Mouse (Mus musculus) lung, adult 2 months (tissue): ENCODE results near the gene Scn9a. TPM values are rescaled to one million over a fixed set of nuclear protein-coding genes. Genes with fewer than 3 reads are reported as not detected.

Source experiments
- DNase-seq: peaks from one replicate; pipeline ENCODE4 v3.0.0; 2022
- H3K4me1 ChIP-seq: fragments of 200-500 bp; 2 replicates; pipeline ENCODE4 v1.6.1; 2011; ENCODE audit warnings: low read length; ENCODE audit not compliant: control insufficient read depth, insufficient read depth
- H3K4me3 ChIP-seq: fragments of 200-500 bp; replicated peaks from 2 replicates; pipeline ENCODE3; 2011; ENCODE audit warnings: low read depth, mild to moderate bottlenecking, control low read depth, low read length; ENCODE audit errors: extremely low read depth
- CTCF ChIP-seq: fragments of 200-500 bp; IDR thresholded peaks from 2 replicates; pipeline ENCODE4 v1.5.1; 2011; ENCODE audit warnings: mild to moderate bottlenecking, low read length, control low read depth; ENCODE audit not compliant: insufficient read depth
- POLR2A ChIP-seq: fragments of 200-500 bp; IDR thresholded peaks from 2 replicates; pipeline ENCODE4 v1.6.1; 2011; ENCODE audit warnings: low read depth, mild to moderate bottlenecking, control low read depth, low read length, borderline replicate concordance; ENCODE audit errors: extremely low read depth
- WGBS: fragments of 180-500 bp; shearing (Covaris S2); methylation state at CpG from one replicate; pipeline ENCODE4 v1.1.7; 2018; 5-methylcytosine and 5-hydroxymethylcytosine counted together
- polyA plus RNA-seq: library from polyadenylated mRNA; depleted of rRNA; stranded (reverse); fragments of >200 nt; gene quantifications from 2 replicates; pipeline ENCODE4 v1.2.3, GENCODE M21; 2012; rRNA removed

The Scn9a gene
- polyA plus RNA-seq: 0.01 TPM in 1 of 2 replicates, not detected in the other

DNA sequence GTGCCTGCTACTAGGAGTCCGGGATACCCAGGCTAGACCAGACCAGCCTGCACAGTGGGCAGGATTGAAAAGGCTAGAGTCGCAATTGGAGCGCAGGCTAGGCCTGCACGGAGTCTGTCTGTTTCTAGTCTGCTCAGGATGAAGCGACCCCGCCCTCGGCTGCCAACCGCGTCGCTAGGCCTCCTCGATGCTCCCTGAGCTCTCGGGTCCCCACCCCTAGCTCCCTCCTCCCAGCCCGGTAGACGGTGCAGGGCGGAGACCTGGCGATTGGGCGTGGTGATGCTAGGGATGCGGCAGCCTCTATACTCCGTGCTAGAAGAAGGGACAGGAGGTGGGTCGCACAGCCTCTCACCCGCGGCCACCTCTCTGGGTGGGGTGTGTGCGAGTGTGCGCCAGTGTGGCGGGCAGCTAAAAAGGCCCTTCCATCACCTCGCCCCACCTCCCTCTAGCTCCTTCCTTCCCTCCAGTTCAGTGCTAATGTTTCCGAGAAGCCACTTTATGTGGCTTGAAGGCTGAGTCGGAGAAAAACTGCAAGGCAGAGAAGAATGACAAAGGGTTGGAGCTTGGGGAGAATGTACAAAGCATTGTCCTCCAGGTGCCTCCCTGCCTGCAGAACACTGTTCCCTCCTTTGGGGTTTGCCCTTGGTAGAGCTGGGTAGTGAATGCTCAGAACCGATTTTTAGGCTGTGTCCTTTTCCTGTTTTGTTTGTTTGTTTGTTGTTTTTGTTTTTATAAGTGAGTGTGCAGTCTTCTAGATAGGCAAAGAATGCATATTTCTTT is at the start of gene Scn9a:
Scn9a (minus strand) TSS at position 383 of the 780 bp plus-strand sequence.
- WGBS: 4% methylated on average over 29 of the region's 29 CpGs
- TF ChIP-seq POLR2A (no peak), CTCF (no peak)
- Histone ChIP-seq H3K4me1 (no peaks in the 10 kb centered on the region), H3K4me3 (no peak within 1 kb of the TSS)
- no peak for DNase-seq

- Histone ChIP-seq H3K4me1 (no peaks in the 10 kb centered on the region), H3K4me3 (no peak overlapping the region)
- TF ChIP-seq CTCF (no peak), POLR2A (no peak)
- DNase-seq: no peak
- WGBS: 91% methylated on average over 1 of the region's 1 CpGs
These were observed 27.2 kb upstream of the Scn9a start for GRCm38 (mm10) chr2:66661988-66662387.

GRCm38 (mm10) chr2:66656430-66656829 is 21.7 kb upstream of the Scn9a start:
- no peak overlapping the region for H3K4me3 ChIP-seq
- DNase-seq: no peak
- 90% methylated on average over 3 of the region's 3 CpGs for WGBS
- no peak for TF ChIP-seq CTCF
- TF ChIP-seq POLR2A: no peak
- H3K4me1 ChIP-seq: no peaks in the 10 kb centered on the region

DNA sequence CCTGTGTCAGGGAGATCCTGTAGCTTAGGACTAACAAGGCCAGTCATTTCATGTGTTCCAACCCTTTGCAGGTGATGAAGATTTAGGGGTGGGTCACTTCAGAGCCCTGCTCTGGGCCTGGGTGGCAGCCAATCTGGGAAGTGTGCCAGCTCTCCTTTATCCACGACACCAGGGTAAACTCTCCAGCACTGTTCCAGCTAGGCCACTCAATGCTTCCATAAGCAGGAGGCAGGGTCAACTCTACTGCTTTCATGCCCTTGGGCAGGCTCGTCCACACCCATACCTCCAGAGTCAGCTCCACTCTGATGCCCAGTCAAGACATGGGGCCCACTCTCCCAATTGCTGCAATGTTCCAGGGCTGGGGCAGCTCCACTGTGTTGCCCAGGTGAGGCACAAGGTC is 20.7 kb upstream of the Scn9a start:
- Histone ChIP-seq H3K4me1 (no peaks in the 10 kb centered on the region), H3K4me3 (no peak overlapping the region)
- 32% methylated on average over 2 of the region's 2 CpGs for WGBS
- TF ChIP-seq POLR2A (no peak), CTCF (no peak)
- no peak for DNase-seq

DNA sequence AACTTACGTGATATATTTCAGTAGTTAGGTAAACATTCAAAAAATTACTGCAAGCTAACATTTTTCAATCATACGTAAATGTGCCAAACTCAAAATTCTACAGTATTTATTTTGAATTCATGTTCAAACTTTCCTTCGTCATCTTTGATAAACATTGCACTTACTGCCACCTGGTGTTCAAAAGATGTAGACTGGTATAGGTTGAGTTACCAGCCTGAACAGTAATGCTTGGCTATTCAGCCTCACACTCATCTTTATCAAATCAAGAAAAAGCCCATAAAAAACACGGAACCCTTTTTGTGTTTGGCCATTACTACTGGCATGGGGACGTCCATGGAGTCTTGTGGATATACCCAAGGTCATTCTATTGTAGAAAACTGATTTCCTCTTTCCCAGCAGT is 9.6 kb upstream of the Scn9a start:
- peak; percentile 19; the same call in 1 of the 2 replicates for TF ChIP-seq CTCF
- TF ChIP-seq POLR2A: no peak
- no peaks in the 10 kb centered on the region for H3K4me1 ChIP-seq
- no peak overlapping the region for H3K4me3 ChIP-seq
- DNase-seq: no peak
- WGBS: 18% methylated on average over 5 of the region's 5 CpGs

GRCm38 (mm10) chr2:66632728-66633127 is 2.0 kb downstream of the Scn9a start:
- H3K4me3 ChIP-seq: no peak overlapping the region
- DNase-seq: no peak
- WGBS: 21% methylated on average over 5 of the region's 5 CpGs
- no peak for TF ChIP-seq POLR2A
- TF ChIP-seq CTCF: no peak
- H3K4me1 ChIP-seq: no peaks in the 10 kb centered on the region

DNA sequence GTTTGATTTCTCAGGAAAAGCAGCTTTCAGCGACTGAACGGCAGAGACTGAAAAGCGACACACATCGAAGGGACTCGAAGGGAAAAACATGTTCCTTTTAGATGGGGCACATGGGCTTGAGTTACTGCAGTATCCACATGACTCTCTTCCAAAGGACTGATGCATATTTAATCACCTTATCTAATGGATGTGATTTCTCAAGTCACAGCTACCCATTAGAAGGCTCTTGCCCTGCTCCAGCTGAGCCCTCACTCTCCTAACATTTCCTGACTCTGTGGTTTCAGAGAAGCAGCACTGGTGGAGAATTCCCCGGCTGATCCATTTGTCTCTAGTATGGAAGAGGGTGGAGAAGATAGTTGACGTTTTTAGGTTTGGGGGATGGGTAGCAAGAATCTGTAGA is 23.7 kb downstream of the Scn9a start:
- DNase-seq: no peak
- TF ChIP-seq POLR2A: no peak
- no peak for TF ChIP-seq CTCF

GRCm38 (mm10) chr2:66597313-66597712 is 37.4 kb downstream of the Scn9a start:
- Histone ChIP-seq H3K4me1 (no peaks in the 10 kb centered on the region), H3K4me3 (no peak overlapping the region)
- TF ChIP-seq CTCF (no peak), POLR2A (no peak)
- WGBS: 62% methylated on average over 6 of the region's 6 CpGs
- DNase-seq: no peak

More for the DNA sequence above, 23.7 kb downstream of the Scn9a start:
- Histone ChIP-seq H3K4me1 (no peaks in the 10 kb centered on the region), H3K4me3 (no peak overlapping the region)
- WGBS: 69% methylated on average over 7 of the region's 7 CpGs

GRCm38 (mm10) chr2:66596145-66596544 is 38.6 kb downstream of the Scn9a start:
- TF ChIP-seq CTCF (no peak), POLR2A (no peak)
- no peak for DNase-seq
- Histone ChIP-seq H3K4me3 (no peak overlapping the region), H3K4me1 (no peaks in the 10 kb centered on the region)
- 37% methylated on average over 5 of the region's 5 CpGs for WGBS

- 71% methylated on average over 3 of the region's 3 CpGs for WGBS
- Histone ChIP-seq H3K4me3 (no peak overlapping the region), H3K4me1 (no peaks in the 10 kb centered on the region)
- no peak for DNase-seq
- TF ChIP-seq POLR2A: no peak
- TF ChIP-seq CTCF: no peak
These were observed 44.6 kb downstream of the Scn9a start for GRCm38 (mm10) chr2:66590151-66590550.
